Comparison of ENCODE assay signal across 9 mouse cellular contexts in genomic region chr1:76276148-76276547, GRCm38 (mm10).
DNase-seq lines count a peak whose midpoint lies in the region; ATAC-seq and TF ChIP-seq lines count a peak whose summit lies in the region.
"Had no signal": no experiment of that assay in that cellular context is flagged by ENCODE, and none has a peak within 500 bp of the region (broad histone marks: within the 10 kb centered on the region; RNA-seq: fewer than 3 reads in every experiment).

No protein-coding gene starts in this region.

- WGBS in kidney, postnatal 0 days = 6% methylated on average over 7 of the region's 7 CpGs
- 42% methylated on average over 7 of the region's 7 CpGs for WGBS in midbrain, embryonic 16.5 days

- H3K36me3 ChIP-seq in kidney, postnatal 0 days (ENCODE audit: insufficient read depth, low read length) = no peaks in the 10 kb centered on the region
- no peaks in the 10 kb centered on the region for H3K36me3 ChIP-seq in midbrain, embryonic 16.5 days (ENCODE audit: control insufficient read depth, insufficient read depth, low read length)

- no peak overlapping the region for H3K9ac ChIP-seq in kidney, postnatal 0 days (ENCODE audit: low read depth, low read length)
- no peak overlapping the region for H3K9ac ChIP-seq in midbrain, embryonic 16.5 days (ENCODE audit: low read depth, low read length)

- peak overlapping the region; percentile 19; the same call in 1 of the 2 replicates for H3K4me2 ChIP-seq in kidney, postnatal 0 days (ENCODE audit: low read length)
- no peak overlapping the region for H3K4me2 ChIP-seq in midbrain, embryonic 16.5 days (ENCODE audit: low read length)

- TF ChIP-seq CTCF in kidney, postnatal 0 days (IDR thresholded peaks at IDR 0.05; ENCODE audit: low read depth) = no peak

- DNase-seq in cerebellum, postnatal 10 days = peak; percentile 23 to 33
- DNase-seq in cerebellum, postnatal 36 days = no peak
- peak; percentile 58 for DNase-seq in retina, postnatal 1 day
- no peak for DNase-seq in retina, embryonic 14.5 days (ENCODE audit: low spot score)
- DNase-seq in kidney, postnatal 0 days (ENCODE audit: low spot score) = peak; percentile 77
- DNase-seq in skeletal muscle tissue, adult 2 months (ENCODE audit: low read depth, low spot score) = peak; percentile 27
- DNase-seq in layer of hippocampus, postnatal 36 days = no peak

- H3K9me3 ChIP-seq in kidney, postnatal 0 days (replicated peaks; ENCODE audit: low read length) = no peaks in the 10 kb centered on the region
- no peaks in the 10 kb centered on the region for H3K9me3 ChIP-seq in midbrain, embryonic 16.5 days (replicated peaks; ENCODE audit: control insufficient read depth, low read length, poor library complexity, severe bottlenecking)

- H3K4me1 ChIP-seq in kidney, postnatal 0 days (replicated peaks; ENCODE audit: insufficient read depth, low read length) = 0 out of 2 replicates have a peak, but pooled peaks cover 5% of the 10 kb centered on the region
- H3K4me1 ChIP-seq in midbrain, embryonic 16.5 days (ENCODE audit: control insufficient read depth, insufficient read depth, low read length) = no peaks in the 10 kb centered on the region

- ATAC-seq in kidney, postnatal 0 days (replicated peaks; ENCODE audit: low FRiP score, low read depth) = no peak
- no peak for ATAC-seq in midbrain, embryonic 16.5 days

- no peak overlapping the region for H3K27ac ChIP-seq in kidney, postnatal 0 days
- no peak overlapping the region for H3K27ac ChIP-seq in midbrain, embryonic 16.5 days (ENCODE audit: low read length)
- H3K27ac ChIP-seq: macrophage had no signal

- H3K4me3 ChIP-seq in kidney, postnatal 0 days (replicated peaks; ENCODE audit: low read depth, low read length) = no peak overlapping the region
- H3K4me3 ChIP-seq in midbrain, embryonic 16.5 days (ENCODE audit: low read depth, low read length) = no peak overlapping the region

- H3K27me3 ChIP-seq in kidney, postnatal 0 days (ENCODE audit: insufficient read depth, low read length) = no peaks in the 10 kb centered on the region
- no peaks in the 10 kb centered on the region for H3K27me3 ChIP-seq in midbrain, embryonic 16.5 days (ENCODE audit: control insufficient read depth, insufficient read depth, low read depth, low read length)

Comparison
In these comparisons a context has a peak if more than half of its experiments do, and no peak if none do; other contexts are left out.
1. DNase-seq: peak in cerebellum, postnatal 10 days (2 of 2), retina, postnatal 1 day (single experiment), kidney, postnatal 0 days (single experiment) and skeletal muscle tissue, adult 2 months (single experiment); none in cerebellum, postnatal 36 days (0 of 2), retina, embryonic 14.5 days (single experiment) and layer of hippocampus, postnatal 36 days (0 of 2).